Mouse (Mus musculus): Measurements from ENCODE around the gene Relt. TPM values are rescaled to one million over a fixed set of nuclear protein-coding genes. Genes with fewer than 3 reads are reported as not detected.
A peak's percentile ranks its signal among the peaks of the same experiment; 100 is the strongest.
"Not testable (repeated sequence)": the region's sequence is repeated elsewhere in the genome, so short reads cannot be mapped to it uniquely, and the experiment has no call there.

Gene Relt
- polyA plus RNA-seq, 2 experiments from 2014 or later = 14.5 to 16.3 TPM

DNA sequence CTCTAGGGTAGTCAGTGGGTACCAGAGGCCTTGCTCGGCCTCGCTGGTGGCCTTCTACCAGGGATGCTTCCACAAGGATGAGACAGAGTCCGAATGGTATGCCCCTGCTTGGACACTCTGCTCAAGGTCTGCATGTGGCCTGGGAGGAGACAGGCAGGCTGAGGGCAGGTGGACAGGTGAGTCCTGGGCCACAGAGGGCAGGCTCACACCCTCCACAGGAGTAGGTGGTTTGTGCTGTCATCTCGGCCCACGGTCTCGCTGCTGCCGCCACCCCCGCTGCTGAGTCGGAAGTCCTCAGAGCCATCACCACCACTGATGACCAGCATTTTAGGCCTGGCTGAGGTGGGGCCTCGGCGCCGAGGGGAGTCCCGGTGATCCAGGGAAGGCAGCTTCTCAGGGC, 10.0 kb upstream of the Relt start:
- ATAC-seq = no peak

DNA sequence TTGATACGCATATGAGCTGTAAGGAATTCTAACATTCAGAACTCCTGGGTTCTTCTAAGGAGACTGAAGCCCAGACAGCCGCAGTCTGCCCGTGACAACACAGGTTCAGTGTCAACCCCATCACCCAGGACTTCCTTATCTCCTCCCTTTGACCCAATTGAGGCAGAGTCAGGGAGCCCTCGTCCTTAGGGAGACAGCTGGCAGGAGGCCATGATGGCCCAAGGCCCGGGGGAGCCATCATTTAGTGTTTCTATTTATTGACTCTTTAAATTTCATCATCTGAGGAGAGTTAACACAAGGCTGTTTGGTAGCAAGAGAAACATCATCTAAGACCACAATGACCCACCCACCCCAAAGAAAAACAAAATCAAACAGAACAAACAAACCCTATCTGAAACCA, 8.6 kb upstream of the Relt start:
- ATAC-seq = no peak

DNA sequence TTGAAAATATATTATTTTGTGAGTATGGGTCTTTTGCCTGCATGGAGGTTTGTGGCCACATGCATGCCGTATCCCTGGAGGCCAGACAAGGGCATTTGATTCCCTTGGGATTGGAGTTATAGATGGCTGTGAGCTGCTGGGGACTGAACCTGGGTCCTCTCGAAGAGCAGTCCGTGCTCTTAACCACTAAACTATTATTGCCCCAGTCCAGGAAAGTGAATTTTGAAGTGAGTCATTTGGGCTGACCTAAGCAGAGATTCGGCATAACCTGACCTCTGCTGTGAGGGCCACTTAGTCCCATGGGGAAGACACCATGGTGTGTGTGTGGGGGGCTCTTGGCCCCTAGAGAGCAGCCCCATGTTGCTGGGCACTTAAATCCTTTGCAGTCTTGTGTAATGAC, 8.1 kb upstream of the Relt start:
- ATAC-seq = no peak

DNA sequence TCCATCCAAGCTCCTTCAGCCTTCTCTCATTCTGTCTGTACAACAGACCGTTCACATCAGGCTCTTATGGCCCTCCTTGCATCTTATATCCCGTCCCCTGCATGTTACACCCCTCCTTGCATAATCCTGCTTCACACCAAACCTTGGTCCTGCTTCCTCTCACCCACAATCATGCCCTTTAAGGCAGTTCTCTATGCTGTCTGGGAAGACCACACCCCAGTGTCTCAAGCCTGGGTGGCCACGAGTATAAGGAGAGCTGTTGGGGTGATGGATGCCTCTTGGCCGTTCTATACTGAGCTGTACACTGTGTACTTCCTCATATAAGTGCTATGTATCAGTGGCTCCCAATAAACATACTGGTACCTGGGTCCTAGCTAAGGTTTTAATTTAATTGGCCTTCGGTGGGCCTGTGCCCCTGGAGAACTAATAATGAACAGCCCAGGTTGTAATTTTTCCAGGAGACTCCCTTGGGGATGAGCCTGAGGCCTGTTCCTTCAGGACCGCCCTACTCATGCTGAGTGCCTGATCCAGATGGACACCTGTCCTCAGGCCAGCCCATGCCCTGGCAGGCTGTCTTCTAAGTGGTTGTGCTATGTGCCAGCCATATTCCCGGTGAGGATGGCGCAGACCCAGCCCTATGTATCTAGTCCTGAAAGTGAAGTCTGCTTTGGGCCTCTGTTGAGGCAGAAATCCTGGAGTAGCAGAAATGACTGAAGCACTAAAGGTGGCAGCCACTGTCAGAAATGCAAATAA, 6.8 kb upstream of the Relt start:
- no peak for ATAC-seq

DNA sequence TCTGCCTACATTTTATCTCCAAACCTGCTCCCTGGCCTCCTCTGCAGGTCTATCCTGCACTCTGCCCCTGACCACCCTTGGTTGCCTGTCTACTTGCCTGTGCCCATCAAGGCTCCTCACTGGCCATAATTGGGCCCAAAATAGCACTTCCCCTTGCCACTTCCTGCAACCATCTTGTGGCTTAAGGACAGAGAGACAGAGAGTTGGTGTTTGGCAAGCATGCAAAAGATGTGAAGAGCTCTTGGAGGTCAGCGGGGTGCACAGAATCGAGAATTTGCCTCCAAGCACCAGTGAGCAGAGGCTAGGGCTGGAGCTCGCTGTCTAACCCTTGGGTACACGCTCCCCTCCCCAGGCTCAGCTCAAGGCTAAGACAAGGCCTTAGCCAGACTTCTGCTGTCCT, 5.3 kb upstream of the Relt start:
- ATAC-seq = no peak

DNA sequence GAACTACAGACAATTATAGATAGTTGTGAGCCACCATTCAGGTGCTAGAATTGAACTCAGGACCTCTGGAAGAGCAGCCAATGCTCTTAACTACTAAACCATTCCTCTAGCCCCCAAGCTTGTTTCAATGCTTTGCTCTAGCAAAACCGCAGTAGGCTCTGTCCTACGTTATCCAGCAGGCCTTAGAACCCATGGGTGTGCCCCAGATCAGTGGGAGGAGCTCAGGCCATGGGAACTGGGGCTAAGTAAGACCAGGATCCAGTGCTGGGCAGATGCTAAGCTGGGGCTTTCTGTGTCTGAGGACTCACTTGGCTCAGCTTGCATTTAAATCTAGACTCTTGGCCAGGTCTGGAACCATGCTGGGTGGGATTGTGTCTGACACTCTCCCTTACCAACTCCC, 4.3 kb upstream of the Relt start:
- ATAC-seq = no peak

DNA sequence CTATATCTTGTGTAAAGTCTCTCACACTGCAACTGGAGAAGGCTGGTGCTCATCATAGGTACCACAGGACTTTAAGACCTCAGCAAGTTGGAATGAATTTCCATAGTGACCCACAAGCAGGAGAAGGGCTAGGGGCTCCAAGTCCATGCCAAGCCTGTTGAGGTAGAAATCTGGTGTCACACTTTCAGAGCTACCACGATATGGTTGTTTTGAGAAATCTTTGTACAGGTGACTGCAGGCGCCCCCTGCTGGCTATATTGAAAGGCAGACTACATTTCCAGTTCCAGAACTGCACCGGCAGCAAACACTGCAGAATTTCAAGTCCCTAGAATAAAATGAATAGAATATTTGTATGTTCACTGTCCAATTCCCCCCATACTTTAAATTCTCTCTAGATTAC, 3.4 kb upstream of the Relt start:
- no peak for ATAC-seq

DNA sequence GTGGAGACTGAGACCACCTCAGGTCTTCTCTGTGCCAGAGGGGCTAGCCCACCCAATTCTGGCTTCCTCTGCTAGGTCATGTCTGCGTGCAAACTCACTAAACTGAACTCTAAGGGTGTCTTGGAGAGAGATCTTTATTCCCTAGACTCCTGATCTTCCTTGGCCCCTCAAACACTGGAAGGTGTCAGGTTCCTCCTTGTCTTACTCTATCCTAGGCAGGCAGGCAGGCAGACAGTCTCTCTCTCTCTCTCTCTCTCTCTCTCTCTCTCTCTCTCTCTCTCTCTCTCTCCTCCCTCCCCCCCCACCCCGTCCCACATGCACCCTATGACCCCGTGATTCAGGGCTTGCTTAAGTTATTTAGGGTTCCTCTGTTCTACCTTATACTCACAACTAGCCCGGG, 893 bp downstream of the Relt start:
- no peak for ATAC-seq

DNA sequence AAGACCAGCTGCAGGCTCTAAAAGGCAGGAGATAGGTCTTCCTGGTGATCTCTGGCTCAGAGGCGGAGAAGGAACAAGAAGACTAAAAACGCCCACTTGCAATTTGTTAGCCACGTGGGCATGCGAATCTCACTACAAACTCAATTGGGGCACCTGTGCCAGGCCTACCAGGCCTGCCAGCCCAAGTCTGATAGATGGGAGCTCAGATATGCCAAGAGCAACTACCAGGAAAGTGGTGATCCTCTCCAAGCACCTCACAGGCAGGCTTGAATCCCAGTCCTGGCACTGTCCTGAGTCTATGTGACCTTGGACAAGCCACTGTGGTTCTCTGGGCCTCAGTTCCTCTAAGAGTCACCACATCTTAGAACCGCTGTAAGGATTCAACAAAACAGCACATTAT, 2.0 kb downstream of the Relt start:
- no peak for ATAC-seq

DNA sequence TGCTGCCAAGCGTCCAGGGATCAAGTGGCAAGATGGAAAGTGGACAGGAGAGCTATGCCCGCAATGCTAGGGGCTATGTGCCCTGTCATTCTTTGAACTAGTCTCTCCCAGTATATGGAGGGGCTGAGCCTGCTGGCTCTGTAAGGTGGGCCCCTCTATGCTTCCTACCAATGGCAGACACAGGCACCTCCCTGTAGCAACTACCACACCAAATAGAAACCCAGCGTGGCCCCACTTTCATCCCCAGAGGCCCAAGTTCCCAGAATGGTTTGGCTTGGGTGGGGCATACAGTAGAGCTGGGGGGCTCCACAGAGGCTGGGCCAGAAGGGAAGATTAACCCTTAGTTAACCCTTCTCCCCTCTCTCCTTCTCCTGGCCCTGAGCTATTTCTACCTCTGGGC, 2.8 kb downstream of the Relt start:
- no peak for ATAC-seq

DNA sequence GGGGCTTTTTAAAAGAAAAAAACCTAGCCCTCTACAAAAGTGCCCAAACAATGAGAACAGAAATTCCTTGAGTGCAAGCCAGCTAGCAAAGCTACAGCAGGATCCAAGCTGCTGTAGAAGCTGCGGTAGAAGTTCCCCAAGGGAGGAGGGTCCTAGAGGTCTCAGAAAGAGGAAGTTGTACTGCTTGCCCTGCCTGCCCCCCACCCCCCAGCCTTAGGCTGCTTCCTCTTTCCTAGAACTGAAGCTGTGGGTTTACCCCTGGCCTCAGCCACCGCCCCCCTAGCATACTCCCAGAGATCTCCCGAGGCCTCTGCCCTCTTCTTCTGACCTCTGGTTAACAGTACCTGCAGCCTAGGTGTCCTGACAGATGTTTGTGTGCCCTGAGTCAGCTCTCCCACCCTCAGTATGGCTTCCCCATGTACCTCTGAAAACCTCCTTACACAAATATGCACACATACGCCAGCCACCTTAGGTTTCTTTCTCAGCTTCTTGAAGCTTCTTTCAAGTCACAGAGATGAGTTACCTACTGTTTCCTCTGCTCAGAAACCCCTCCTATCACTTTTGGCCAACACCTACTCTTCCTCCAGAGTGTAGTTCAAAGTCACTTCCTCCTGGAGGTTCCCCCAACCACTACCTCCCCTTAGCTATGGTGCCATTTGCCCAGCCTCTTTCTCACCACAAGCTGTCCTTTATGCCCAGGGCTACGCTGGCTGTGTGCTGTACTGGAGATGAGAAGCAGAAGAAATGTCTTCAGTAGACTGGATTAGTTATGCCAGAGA, 7.3 kb downstream of the Relt start:
- peak; percentile 94 for ATAC-seq

DNA sequence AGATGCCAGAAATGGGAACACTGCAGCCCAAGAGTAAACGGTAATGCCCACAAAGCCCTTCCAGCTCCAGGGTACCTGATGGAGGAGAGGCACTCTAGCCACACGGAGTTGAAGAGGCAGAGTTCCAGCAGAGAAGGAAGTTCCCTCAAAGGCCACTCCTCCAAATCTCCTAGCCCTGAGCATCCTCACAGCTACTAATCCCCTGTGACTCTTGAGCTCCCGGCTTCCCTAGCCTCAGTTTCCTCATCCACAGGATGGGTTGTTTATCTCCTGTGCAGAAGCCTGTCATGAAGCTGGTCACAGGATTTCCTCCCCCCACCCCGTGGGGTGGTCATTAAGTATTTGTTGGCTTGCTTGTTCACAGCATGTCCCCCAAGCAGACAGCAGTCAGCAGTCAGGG, 7.9 kb downstream of the Relt start:
- no peak for ATAC-seq

DNA sequence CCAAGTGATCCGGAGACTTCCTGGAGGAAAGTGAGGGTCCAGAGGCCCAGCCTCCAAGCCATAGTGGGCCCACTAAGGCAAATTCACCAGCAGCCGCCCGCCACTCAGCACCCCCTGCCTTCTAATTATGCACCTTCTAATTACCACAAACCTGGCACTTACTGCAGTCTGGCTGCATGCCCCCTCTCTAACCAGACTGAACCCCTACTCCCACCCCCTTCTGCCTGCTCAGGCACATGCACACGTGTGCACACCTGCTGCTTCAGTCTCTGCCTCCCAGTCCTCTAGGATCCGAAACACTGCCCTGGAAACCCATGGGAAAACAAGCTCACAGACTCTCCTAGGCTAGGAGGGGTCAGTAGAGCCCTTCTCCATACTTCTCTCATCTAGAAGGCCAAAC, 8.4 kb downstream of the Relt start:
- ATAC-seq = no peak

DNA sequence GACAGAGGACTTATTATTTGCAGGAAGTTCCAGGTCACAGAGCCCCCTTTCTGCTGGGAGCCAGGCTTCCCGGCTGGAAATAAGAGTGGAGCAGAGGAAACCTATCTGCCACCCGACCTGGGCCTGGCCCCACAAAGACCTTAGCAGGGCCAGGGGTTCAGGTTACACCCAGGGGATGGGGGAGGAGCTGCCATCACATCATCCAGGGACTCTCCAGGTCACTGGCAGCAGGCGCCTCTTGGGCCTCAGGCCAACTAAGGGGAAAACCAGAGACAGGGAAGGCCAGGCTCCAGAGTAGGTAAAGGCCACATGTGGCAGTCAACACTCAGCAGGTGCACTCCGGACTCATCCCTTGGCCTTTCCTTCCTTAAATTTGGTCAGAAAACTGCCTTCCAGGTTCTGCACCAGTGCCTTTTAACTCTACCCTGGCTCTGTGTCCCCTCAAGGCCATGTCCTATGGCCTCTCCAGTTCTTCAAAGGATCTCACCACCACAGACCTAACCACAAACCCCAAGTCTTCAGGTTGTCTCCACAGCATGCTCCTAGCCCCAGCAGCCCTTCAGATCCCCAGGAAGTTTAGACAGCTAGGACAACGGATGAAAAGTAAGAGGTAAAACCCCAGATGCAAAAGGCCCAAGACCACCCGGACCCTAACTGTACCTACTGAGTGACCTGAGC, 9.0 kb downstream of the Relt start:
- no peak for ATAC-seq

DNA sequence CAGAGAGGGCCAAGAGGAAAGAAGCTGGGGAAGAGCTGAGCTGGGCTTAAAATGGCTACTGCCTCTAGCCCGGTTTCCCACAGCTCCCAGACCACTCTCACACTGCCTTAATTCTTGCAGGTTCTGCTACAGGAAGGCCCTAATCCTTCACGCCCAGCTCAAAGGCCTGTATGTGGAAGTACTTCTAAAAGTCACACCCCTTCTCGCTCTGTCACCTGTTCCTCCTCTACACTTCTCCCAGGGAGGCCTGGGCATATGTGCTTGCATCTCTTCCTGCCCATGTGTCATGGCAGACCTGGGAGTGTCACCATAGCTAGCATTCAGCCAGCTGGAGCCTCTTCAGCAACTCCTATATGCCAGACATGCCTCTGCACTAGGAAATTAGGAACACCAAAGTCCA, 9.8 kb downstream of the Relt start:
- no peak for ATAC-seq

DNA sequence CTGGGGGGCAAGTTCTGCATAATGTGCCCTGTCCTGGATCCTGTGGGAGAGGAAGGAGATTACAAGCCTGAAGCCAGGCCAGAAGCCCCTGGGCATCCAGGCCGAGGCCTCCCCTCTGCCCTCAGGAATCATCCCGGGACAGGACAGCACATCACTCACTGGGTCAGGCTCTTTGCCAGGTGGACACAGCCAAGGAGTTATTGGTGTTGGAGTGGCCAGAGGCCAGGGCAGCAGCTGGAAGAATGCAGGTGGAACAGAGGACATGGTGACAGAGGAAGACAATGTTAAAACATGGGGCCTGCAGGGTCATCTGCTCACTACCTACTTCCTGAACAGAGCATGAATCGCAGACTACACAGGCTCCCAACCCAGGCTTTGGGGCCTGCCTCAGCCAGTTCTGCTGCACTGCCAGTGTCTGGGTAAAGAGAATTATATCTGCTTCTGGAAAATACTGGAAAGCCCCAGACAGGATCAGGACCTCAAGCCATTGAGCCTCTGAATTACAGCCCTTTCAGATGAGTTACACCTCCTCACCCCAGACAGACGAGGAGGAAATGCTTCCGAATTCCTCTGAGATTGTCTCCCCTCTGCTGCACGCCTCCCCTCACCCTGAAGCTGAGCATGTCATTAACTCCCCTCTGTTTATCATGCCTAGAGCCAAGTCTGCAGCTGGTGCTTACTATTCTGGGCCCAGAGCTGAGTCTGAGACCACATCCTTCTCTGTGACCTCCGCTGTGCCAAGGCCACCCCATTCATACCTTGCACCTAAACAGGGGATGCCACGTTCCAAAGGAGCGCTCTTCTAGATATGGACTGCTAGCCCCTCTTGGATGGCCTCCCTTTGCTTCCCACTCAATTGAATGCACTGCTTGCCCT, 11.5 kb downstream of the Relt start:
- ATAC-seq = no peak

DNA sequence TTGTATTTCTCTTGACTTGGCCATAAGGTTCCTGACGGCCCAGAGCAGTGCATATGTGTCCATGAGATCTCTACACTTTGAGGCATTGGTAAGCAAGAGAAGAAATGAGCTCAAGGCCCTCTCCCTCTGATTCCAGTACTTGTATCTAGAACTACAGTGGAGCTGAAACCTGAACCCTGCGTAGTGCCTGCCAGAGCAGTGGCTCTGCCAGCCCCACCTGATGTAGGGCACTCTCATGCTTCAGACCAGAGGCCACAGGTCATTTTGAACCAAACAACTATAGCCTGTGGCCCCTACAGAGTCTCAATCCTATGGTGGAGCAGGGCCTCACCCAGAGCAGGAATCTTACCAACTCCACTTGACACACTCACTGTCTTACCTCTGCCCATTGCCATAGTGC, 13.7 kb downstream of the Relt start:
- no peak for ATAC-seq

DNA sequence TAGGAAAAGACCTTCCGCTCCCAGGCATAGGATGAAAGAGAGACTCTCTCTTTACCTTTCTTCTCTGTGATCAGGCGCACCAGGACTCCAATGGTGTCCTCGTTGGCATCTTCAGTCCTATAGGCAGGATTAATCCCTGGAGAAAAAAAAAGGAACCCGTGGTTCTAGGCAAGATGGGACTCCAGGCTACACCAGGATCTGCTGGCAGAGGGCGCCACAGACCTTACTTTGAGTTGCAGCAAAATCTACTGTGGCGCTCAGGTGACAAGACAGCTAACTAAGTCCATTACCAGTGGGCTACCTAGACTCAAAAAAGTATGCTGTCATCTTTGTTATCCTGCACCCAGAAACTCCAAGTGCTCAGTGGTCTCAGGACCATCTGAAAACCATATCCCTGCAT, 14.5 kb downstream of the Relt start:
- peak; percentile 28 for ATAC-seq

DNA sequence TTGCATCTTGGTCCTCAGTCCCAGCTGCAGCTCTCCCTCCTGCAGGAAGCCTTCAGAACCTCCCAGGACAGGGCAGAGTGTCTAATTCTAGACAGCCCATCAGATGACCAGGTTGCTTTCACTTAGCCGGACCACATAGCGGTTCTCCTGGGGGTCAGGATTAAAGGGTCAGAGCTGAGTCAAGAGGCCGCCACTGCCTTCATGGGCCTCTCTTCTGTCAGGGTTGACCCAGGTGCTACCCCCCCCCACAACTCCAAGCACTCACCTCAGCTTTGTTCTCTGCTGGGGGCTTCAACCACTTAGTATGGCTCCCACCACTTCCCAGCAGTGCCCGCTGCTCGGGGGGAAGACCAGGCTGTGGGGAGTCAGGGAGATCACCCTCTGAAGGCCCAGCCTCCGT, 16.1 kb downstream of the Relt start:
- no peak for ATAC-seq

DNA sequence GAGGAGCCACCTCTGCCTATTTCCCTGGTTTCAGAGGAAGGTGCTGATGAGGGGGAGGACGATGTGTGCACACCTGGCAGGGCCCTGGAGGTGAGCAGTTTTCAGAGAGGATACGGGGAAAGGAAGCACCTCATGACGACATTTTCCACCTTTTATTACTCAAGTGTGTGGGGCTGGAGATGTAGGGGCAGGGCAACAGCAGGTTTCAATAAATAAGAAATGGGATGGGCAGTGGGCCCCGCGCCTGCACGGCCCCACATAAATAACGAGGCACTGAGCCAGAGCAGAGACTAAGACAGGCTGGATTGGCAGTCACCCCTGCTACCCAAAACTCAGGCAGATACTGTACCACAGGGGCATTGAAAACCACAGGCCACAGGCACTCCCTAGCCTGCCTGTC, 17.2 kb downstream of the Relt start:
- not testable (repeated sequence) for ATAC-seq

DNA sequence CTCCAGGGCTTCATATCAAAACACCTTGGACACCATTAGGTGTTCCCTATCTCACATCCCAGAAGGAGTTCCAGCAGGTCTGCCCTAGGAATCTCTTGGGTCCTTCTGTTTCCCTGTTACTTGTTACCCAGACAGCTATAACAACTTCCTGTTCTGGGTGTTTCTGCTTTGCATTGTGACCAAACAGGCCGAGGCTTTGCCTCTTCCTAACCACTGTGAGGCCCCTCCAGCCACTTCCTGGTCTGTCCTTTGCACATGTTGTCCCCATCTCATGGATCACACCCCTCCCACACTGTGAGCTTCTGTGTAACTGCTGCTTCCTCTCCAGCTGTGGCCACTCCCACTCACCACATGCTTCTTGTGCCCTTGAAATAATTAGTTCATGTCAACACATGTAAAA, 17.8 kb downstream of the Relt start:
- peak; percentile 77 for ATAC-seq

DNA sequence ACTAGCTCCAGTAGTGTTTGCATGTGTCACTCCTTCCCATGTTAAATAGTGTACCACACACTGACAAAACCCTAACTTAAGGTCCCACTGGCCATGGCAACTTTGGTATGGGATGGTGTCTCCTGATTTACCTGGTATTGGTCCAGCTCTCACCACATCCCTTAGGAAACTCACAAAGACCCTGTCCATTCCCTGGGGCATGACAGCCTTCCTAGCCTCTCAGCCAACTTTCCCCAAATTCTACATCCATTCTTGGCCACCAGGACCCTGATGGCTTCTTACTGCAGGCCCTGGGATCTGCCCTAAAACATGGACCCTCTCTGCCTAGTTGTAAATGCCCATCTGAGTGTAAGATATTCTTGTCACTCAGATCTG, 18.2 kb downstream of the Relt start:
- ATAC-seq = no peak

Measured in activated CD4-positive, CD25-positive, alpha-beta regulatory T cell, adult 4 months (primary cell).